Mouse (Mus musculus) CD4-positive helper T cell, adult 2 months (primary cell): ENCODE data around the gene Upb1.
"Not testable (repeated sequence)": the region's sequence is repeated elsewhere in the genome, so short reads cannot be mapped to it uniquely, and the experiment has no call there.

Source experiments
- DNase-seq: peaks from one replicate; pipeline ENCODE4 v3.0.0-alpha.2; 2012; ENCODE audit warnings: low read depth, missing footprints, low spot score

Upb1 gene

DNA sequence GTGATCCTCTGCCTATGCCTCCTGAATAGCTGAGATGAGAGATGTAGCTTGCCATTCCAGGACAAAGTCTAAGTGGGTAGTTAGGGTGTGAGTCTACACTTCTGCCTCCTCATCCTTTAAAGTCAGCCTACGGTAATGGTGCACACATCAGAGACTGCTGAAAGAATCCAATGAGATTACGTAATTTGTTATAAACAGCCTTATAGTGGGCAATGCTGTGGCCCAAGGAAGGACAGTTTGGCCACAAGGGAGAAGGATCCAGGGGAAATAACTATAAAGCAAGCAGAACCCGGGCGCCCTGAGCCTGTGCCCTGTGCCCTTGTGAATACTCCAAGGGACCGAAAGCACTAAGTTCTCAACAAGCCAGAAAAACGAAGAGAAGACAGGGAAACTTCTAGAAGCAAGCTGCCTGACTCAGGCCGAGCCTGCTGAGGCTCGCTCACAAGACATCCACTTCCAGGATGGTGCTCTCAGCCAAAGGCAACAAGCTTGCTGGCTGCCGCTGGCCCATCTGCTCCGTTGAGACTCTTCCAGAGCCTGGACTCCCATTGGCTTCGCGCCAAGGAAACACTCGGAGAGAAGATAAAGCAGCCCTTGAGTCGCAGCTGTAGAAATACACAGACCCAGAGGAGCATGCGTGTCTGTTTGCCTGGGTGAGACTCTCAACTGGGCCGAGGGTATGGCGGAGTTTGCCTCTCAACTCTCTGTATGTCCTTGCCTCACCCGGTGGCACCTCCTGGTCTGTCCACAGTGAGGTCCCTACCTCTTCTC lies 55.3 kb downstream of the Upb1 start:
- not testable (repeated sequence) for DNase-seq

DNA sequence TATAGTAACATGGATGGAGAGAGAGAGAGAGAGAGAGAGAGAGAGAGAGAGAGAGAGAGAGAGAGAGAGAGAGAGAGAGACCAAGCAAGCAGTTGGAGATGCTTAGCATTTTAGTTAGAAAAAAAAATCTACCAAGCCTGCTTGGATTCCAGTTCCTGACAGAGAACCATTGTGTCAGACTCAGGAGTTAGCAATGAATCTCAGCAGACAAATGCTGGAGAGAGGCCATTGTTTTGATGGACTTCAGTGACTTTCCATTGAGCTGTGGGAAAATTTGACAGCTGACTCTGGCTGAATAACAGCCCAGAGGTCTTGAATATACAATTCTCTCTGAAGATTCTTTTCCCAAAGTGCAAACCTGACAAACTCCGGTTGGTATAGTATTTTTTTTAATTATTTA lies 56.9 kb downstream of the Upb1 start:
- no peak for DNase-seq

DNA sequence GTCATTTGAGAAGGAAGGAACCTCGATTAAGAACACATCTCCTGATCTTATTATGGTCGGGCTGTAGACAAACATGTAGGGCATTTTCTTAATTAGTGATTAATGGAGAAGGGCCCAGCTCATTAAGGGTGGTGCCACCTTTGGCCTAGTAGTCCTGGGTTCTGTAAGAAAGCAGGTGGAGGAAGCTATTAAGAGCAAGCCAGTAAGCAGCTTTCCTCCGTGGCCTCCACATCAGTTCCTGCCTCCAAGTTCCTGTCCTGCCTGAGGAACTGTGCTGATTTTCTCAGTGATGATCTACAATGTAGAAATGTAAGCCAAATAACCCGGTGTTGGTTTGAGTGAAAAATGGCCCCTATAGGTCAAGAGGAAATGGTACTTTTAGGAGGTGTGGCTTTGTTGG lies 57.4 kb downstream of the Upb1 start:
- no peak for DNase-seq

GRCm38 (mm10) chr10:75462728-75463127 lies 61.8 kb downstream of the Upb1 start:
- no peak for DNase-seq

DNA sequence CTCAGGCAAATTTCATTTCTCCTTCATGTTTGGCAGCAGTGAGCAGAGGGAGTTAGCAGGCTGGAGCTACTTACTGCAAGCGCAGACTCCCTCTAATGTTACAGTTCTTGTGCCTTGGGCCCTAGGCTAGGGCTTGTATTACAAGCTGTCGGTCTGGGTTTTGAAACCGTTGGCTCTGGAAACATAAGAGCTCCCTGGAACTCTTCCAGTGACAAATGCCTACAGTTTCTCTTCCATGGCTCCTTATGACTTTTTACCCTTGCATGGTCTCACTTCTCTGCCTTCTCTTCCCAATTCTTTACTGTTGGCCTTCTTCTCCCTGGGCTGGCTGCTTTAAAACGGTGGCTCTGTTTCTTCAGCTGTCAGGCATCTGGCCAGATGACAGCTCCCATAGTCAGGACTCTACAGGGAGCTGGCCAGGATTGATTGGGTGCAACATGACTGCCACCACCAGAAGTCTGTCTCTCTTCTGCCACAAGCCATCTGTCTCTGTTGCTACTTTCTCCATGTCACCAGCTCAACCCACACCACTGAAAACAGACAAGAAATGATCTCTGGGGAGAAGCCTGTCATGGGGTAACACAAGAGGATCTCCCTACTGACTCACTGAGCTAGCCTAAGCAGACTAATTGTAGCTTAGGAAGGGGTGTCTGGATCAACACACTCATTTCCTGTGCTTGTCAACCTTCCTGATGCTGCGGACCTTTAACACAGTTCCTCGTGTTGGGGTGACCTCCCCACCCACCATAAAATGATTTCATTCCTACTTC lies 65.1 kb downstream of the Upb1 start:
- no peak for DNase-seq

GRCm38 (mm10) chr10:75473411-75473810 lies 72.5 kb downstream of the Upb1 start:
- DNase-seq, result no peak

DNA sequence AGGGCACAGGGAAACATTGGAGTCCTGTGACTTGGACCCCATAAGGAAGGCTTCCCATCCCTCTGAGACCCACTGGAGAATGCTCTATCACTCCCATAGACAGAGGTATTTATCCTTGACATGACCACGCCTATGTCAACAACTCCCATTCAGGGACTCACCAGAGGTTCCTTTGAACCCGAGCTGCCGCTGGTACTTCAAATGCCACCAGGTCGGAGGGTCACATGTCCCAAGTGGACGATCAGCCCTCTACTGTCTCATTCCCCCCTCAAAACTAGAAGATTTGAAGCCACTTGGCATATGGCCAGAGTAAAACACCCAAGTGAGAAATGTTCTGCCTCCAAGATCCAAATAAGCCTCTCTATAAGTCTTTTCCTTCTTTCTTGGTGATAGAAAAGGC lies 73.7 kb downstream of the Upb1 start:
- DNase-seq, result no peak

DNA sequence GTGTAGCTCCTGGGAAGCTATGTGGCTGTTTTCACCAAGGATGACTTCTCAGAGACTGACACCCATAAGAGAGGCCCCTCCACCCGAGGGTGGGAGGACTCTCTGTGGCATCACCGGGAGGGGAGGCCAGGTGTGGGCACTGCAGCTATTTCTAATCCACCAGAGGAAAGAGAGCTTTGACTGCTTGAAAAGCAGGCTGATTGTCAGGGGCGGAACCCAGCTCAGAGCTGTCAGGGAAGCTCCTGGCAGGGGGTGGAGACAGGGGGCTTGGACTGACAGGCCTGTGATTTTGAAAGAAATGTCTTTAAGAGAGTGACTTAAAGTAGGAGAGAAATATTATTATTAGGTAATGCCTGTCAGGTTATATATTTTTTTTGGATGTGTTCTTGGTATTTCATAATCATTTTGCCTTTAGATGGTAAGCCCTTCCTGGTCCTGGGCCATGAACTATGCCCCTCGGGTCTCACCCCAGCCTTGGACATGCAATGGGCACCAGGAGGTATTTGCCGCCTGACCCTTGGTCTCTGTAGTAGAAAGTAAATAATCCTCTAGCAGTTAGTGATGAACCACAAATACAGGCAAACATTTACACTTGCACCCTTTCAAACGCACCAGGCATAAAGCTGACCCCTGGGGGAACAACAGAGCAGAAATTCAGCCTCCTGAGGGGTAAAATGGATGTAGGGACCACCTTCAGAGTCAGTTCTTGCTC lies 74.4 kb downstream of the Upb1 start:
- not testable (repeated sequence) for DNase-seq

GRCm38 (mm10) chr10:75477034-75477433 lies 76.1 kb downstream of the Upb1 start:
- DNase-seq, result no peak

- DNase-seq, result no peak
Measured at GRCm38 (mm10) chr10:75479955-75480354, 79.0 kb downstream of the Upb1 start.

- DNase-seq, result no peak
Measured at GRCm38 (mm10) chr10:75481703-75482102, 80.8 kb downstream of the Upb1 start.

DNA sequence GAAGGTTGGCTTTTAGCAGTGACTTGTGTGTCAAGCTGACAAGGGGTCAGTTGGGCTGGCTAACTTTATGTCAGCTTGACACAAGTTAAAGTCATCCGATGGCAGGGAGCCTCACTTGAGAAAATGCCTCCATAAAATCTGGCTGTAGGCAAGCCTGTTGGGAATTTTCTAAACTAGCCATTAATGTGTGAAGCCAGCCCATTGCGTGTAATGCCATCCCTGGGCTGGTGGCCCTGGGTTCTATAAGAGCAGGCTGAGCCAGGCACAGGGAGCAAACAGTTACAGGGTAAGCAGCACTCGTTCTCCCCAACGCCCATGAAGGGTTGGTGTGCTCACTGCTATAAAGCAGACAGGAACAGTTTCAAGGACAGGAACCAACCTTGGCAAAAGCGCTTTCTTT lies 81.4 kb downstream of the Upb1 start:
- DNase-seq, result no peak

GRCm38 (mm10) chr10:75482919-75483483 lies 82.1 kb downstream of the Upb1 start:
- no peak for DNase-seq

DNA sequence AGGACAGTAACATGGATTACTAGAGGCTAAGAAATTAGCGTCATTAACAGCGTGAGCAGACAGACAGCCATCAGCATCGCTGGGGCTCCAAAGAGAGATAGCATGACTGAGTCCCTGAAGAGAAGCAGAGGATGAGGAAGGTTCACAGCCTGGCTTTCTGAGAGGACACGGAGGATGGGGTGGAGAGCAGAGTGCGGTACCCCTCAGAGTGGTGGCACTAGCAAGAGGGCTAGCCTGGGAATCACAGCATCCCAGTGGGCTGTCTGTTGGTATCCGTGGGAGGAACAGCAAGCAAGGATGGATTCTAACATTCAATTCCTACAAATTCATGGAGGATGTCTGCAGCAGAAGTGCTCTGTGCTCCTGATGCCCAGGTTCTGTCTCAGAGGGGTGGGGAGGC lies 83.2 kb downstream of the Upb1 start:
- DNase-seq, result no peak

DNA sequence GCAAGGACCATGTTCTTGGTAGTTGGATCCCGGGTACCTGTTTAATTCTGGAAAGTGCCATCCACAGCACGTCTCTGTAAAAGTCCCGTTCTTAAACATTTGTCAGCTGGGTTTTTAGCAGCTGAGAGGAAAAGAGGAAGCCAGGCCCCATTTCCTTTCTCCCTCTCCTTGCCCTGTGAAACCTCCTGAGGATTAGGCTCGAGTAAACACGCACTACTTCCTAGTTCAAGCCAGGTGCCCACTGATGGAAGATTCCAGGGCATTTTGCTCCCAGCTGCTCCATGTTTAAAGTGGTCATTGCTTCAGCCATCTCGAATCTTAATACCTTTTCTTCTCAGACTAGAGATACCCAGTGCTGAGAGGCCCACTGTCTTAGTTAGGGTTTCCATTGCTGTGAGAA lies 83.9 kb downstream of the Upb1 start:
- no peak for DNase-seq

- peak; percentile 73 for DNase-seq
Measured at GRCm38 (mm10) chr10:75486086-75486979, 85.4 kb downstream of the Upb1 start.

GRCm38 (mm10) chr10:75487131-75487530 lies 86.2 kb downstream of the Upb1 start:
- no peak for DNase-seq

DNA sequence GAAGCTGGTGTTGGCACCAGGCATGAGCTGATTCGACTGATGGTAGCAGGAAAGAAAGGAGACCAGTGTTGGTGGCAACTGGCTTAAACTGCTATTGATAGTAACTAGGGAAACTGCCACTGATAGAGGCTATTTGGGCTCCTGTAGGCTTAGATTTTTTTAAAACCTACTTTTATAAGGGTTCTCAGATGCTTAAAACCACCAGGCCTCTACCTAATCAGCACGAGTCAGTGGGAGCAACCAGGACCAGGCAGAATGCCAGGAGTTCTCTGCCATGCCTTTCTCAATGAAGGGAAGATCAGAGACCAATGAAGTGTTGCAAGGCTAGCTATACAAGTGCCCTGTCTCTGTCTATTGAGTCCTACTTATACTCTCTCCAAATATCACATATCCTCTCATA lies 88.6 kb downstream of the Upb1 start:
- no peak for DNase-seq

DNA sequence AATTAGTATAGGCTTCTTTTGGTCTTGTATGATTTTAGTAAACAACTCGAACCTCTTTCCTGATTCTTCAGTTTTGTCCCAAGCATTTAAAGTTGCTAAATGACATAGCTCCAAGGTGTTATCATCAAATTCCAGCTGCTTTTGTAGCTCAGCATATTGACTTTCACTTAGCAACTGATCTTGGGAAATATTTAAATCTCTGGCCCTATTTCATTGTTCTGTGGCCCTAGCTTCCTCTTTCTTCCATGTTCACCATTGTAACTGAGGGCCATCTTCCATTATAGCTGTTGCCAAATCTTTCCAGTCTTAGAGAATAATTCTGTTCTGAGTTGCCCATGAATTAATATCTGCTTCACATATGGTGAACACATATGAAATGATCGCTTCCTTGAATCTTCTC lies 89.8 kb downstream of the Upb1 start:
- DNase-seq, result no peak
